Mouse (Mus musculus): Measurements from ENCODE around the gene Hrk. TPM values are rescaled to one million over a fixed set of nuclear protein-coding genes. Genes with fewer than 3 reads are reported as not detected.

The Hrk gene
- total and polyA plus RNA-seq, 3 experiments: 0.20 to 0.50 (median 0.50) TPM

- Histone ChIP-seq H3K4me3 (peak overlapping the region; percentile 49), H3K4me1 (ENCODE audit: control insufficient read depth, insufficient read depth, low read length) (peaks cover 4% of the 10 kb centered on the region; the same call in 1 of the 2 replicates), H3K27me3 (ENCODE audit: control insufficient read depth, insufficient read depth, low read length) (peaks cover 21% of the 10 kb centered on the region), H3K79me2 (replicated peaks; ENCODE audit: control insufficient read depth, insufficient read depth, low read length) (no peaks in the 10 kb centered on the region), H3K36me3 (ENCODE audit: control insufficient read depth, insufficient read depth, low read length) (no peaks in the 10 kb centered on the region), H3K27ac (no peak overlapping the region), H3K9ac (ENCODE audit: low read depth, low read length) (peak overlapping the region; percentile 29; the same call in 1 of the 2 replicates)
- TF ChIP-seq POLR2A (IDR thresholded peaks at IDR 0.05; ENCODE audit: insufficient read depth, low read depth, low read length) (no peak), CTCF (IDR thresholded peaks at IDR 0.05) (no peak), EP300 (IDR thresholded peaks at IDR 0.05; ENCODE audit: insufficient read depth, low read depth, low read length) (no peak)
- 1% methylated on average over 36 of the region's 36 CpGs for WGBS
- intact Hi-C loops (cut with DNase I): loop anchor here (5.0 kb wide), 1 partner anchor 71 kb away; no protein-coding TSS in a partner anchor
- no peak for DNase-seq
These were observed 7.2 kb downstream of the Hrk start for GRCm38 (mm10) chr5:118171665-118172064.

DNA sequence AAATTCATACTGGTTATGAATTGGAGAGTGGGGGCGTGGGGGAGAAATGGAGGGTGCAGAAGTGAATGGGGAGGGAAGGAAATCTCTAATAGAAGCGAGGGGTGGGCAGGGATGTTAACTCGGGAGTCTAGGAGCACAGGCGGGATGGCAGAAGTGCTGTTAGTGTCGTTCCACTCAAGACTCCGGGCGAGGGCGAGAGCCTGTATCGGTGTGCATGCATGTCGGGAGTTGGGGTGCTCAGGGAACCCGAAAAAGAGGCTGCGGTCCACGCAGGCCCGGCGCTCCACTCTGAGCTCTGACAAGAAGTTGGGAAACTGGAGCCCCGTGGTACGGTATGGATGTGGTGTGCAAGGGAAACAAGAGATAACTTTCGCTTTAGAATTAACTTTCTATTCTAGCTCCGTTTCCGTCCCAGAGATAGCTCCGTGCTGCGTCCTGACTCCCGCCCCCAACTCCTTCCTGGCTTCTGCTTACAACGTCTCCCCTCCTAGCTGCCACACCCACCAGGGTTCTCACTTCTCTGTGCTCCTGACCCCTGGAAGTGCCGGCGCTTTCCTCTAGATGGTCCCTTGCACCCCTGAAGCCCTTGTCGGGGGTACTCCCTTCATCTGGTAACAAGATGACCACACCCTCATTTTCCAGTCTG lies 7.8 kb downstream of the Hrk start:
- intact Hi-C loops (cut with DNase I): loop anchor here (5.0 kb wide), 1 partner anchor 70 kb away; no protein-coding TSS in a partner anchor
- H3K27me3 ChIP-seq (ENCODE audit: control insufficient read depth, insufficient read depth, low read length): peaks cover 21% of the 10 kb centered on the region
- no peaks in the 10 kb centered on the region for H3K79me2 ChIP-seq (replicated peaks; ENCODE audit: control insufficient read depth, insufficient read depth, low read length)
- DNase-seq: no peak
- no peak for TF ChIP-seq EP300 (IDR thresholded peaks at IDR 0.05; ENCODE audit: insufficient read depth, low read depth, low read length)
- TF ChIP-seq CTCF (IDR thresholded peaks at IDR 0.05): no peak
- TF ChIP-seq POLR2A (IDR thresholded peaks at IDR 0.05; ENCODE audit: insufficient read depth, low read depth, low read length): no peak
- H3K4me1 ChIP-seq (ENCODE audit: control insufficient read depth, insufficient read depth, low read length): peaks cover 4% of the 10 kb centered on the region; the same call in 1 of the 2 replicates
- no peak overlapping the region for H3K27ac ChIP-seq
- H3K36me3 ChIP-seq (ENCODE audit: control insufficient read depth, insufficient read depth, low read length): no peaks in the 10 kb centered on the region
- peak overlapping the region; percentile 54 for H3K9ac ChIP-seq (ENCODE audit: low read depth, low read length)
- H3K4me3 ChIP-seq: peak overlapping the region; percentile 49
- 2% methylated on average over 27 of the region's 27 CpGs for WGBS

DNA sequence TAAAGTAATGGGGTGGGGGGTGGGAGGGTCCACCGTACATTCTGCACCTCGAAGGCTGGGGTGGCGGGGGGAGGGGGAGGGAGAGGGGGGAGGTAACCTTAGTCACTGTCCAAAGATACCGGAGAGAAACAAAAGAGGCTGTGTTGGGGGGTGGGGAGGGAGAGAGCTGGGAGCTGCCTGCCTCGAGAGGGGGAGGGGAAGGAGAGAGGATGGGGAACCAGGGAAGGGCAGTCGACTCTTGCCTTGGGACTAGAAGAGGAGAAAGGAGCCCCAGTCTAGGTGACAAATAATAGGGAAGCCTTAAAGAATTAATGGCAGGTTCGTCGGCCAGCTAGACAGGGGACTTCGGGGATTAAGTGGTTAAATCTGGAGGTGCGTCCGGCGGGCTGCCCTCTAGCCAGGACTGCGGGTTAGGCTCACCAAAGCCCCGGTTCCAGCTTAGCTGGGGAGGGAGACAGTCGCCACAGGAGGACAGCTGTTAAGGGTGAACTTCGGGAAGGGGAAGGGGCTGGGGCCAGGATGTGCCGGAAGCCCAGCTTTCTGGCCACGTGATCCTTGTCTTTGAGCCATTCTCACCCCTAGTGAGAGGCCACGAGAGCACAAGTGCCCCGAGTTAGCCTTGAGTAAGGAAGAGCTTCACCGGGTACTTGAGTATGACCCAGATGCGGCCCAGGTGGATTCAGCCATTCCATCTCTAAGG lies 10.0 kb downstream of the Hrk start:
- Histone ChIP-seq H3K36me3 (ENCODE audit: control insufficient read depth, insufficient read depth, low read length) (no peaks in the 10 kb centered on the region), H3K4me1 (ENCODE audit: control insufficient read depth, insufficient read depth, low read length) (peaks cover 4% of the 10 kb centered on the region; the same call in 1 of the 2 replicates), H3K9ac (ENCODE audit: low read depth, low read length) (no peak overlapping the region), H3K27me3 (ENCODE audit: control insufficient read depth, insufficient read depth, low read length) (peaks cover 17% of the 10 kb centered on the region), H3K27ac (no peak overlapping the region), H3K4me3 (no peak overlapping the region), H3K79me2 (replicated peaks; ENCODE audit: control insufficient read depth, insufficient read depth, low read length) (no peaks in the 10 kb centered on the region)
- no peak for DNase-seq
- intact Hi-C loops (cut with DNase I): loop anchor here (5.0 kb wide), 1 partner anchor 68 kb away; no protein-coding TSS in a partner anchor
- WGBS: 2% methylated on average over 22 of the region's 22 CpGs
- TF ChIP-seq POLR2A (IDR thresholded peaks at IDR 0.05; ENCODE audit: insufficient read depth, low read depth, low read length): no peak

DNA sequence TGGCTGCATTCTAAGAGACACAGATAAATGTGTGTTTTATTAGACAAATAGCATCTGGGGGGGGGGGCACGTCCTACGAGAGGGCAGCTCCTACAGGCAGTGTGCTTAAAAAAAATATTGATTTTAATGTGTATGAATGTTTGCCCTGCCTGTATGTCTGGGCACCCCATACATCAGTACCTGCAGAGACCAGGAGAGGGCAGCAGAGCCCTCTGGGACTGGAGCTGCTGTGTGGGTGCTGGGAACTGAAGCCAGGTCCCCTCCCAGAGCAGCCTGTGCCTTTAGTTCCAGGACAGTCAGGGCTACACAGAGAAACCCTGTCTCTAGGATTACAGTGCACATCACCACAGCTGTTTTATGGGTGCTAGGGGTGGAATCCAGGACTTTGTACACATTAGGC lies 10.7 kb downstream of the Hrk start:
- Histone ChIP-seq H3K79me2 (replicated peaks; ENCODE audit: control insufficient read depth, insufficient read depth, low read length) (no peaks in the 10 kb centered on the region), H3K4me3 (no peak overlapping the region), H3K9ac (ENCODE audit: low read depth, low read length) (no peak overlapping the region), H3K36me3 (ENCODE audit: control insufficient read depth, insufficient read depth, low read length) (no peaks in the 10 kb centered on the region), H3K4me1 (ENCODE audit: control insufficient read depth, insufficient read depth, low read length) (peaks cover 4% of the 10 kb centered on the region; the same call in 1 of the 2 replicates), H3K27me3 (ENCODE audit: control insufficient read depth, insufficient read depth, low read length) (peaks cover 15% of the 10 kb centered on the region), H3K27ac (no peak overlapping the region)
- no peak for TF ChIP-seq EP300 (IDR thresholded peaks at IDR 0.05; ENCODE audit: insufficient read depth, low read depth, low read length)
- peak; percentile 53 for TF ChIP-seq CTCF (IDR thresholded peaks at IDR 0.05)
- no peak for DNase-seq
- 33% methylated on average over 2 of the region's 2 CpGs for WGBS
- intact Hi-C loops (cut with DNase I): no loop called here

GRCm38 (mm10) chr5:118177640-118178039 lies 13.2 kb downstream of the Hrk start:
- no peak for TF ChIP-seq EP300 (IDR thresholded peaks at IDR 0.05; ENCODE audit: insufficient read depth, low read depth, low read length)
- TF ChIP-seq CTCF (IDR thresholded peaks at IDR 0.05): no peak
- TF ChIP-seq POLR2A (IDR thresholded peaks at IDR 0.05; ENCODE audit: insufficient read depth, low read depth, low read length): no peak

More at GRCm38 (mm10) chr5:118177640-118178039, 13.2 kb downstream of the Hrk start:
- 62% methylated on average over 7 of the region's 7 CpGs for WGBS
- intact Hi-C loops (cut with DNase I): no loop called here
- Histone ChIP-seq H3K79me2 (replicated peaks; ENCODE audit: control insufficient read depth, insufficient read depth, low read length) (no peaks in the 10 kb centered on the region), H3K27me3 (ENCODE audit: control insufficient read depth, insufficient read depth, low read length) (peaks cover 6% of the 10 kb centered on the region), H3K27ac (no peak overlapping the region), H3K4me1 (ENCODE audit: control insufficient read depth, insufficient read depth, low read length) (no peaks in the 10 kb centered on the region), H3K9ac (ENCODE audit: low read depth, low read length) (no peak overlapping the region), H3K4me3 (no peak overlapping the region), H3K36me3 (ENCODE audit: control insufficient read depth, insufficient read depth, low read length) (no peaks in the 10 kb centered on the region)
- DNase-seq: no peak

All from heart, adult 2 months (tissue).